Mouse (Mus musculus) bone marrow, adult 2 months (tissue): ENCODE measurements around the gene Rps12-ps3.

ENCODE experiments used
- CTCF ChIP-seq: fragments of 200-500 bp; IDR thresholded peaks from 2 replicates; pipeline ENCODE4 v1.5.1; 2011; ENCODE audit warnings: low read length, control low read depth; ENCODE audit not compliant: control insufficient read depth, insufficient read depth
- POLR2A ChIP-seq: fragments of 200-500 bp; IDR thresholded peaks from 2 replicates; pipeline ENCODE4 v1.6.1; 2011; ENCODE audit warnings: low read depth, mild to moderate bottlenecking, control low read depth, low read length, borderline replicate concordance; ENCODE audit not compliant: control insufficient read depth

DNA sequence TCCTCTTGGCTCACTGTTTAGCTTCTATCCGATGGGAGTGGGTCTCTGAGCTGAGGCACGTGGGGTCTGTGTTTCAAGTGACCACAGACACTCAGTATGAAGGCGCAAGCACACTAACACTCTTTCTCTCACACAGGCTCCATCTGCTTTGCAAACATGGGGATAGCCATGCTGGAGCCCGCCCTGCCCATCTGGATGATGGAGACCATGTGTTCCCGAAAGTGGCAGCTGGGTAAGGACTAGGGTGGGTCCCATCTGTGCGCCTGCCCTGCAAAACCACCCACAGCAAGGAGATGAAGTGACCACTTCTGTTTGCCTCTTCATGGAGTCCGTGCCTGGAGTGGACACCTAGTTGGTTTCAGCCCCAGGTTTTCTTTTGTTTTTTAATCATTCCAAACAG is 45.7 kb upstream of the Rps12-ps3 start:
- TF ChIP-seq POLR2A (no peak), CTCF (no peak)
